Mouse (Mus musculus) G1E-ER4 (cell line): ENCODE measurements around the gene Gpr107. TPM values are rescaled to one million over a fixed set of nuclear protein-coding genes. Genes with fewer than 3 reads are reported as not detected.
A peak's percentile ranks its signal among the peaks of the same experiment; 100 is the strongest.

ENCODE experiments used
- GATA1 ChIP-seq: IDR thresholded peaks from one replicate; pipeline ENCODE4 v1.8.0; 2012; ENCODE audit warnings: low read length, inconsistent platforms
- polyA plus RNA-seq: library from polyadenylated mRNA; stranded (reverse); fragments of >175 nt; gene quantifications from 2 replicates; pipeline ENCODE4 v1.2.3, GENCODE M21; 2012

The Gpr107 gene
- polyA plus RNA-seq, 1 experiment, result 8.7 TPM

DNA sequence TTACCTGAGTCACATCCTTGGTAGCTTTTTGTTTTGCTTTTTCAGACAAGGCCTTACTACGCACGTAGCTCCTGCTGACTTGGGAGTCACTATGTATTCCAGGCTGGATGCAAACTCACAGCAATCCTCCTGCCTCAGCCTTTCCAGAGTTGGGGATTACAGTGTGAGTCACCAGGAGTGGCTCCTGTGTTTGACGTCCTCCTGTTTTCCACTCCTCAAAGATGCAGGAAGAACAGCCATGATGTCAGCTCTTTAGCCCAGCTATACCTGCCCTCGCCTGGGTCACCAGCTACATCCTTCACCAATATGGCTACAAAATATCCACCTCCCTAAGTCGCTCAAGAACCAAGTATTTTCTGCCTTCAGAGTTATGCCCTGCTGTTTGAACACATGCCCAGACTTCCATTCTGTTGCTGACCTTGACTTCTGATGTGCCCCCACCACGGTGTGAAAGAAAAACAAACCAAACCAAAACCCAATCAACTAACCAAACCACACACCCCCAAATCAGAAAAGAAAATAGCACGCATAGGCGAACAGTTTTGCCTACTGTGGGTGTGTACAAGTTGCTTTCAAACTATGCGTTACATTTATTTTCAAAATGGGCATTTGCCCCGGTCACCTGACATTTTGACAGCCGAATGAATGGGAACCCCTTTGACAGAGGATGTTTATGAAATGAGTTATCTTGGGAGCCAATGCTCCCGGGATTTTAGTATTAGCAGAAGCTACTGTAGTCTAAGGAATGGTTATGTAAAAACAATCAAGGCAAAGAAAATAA is 11.9 kb upstream of the Gpr107 start:
- TF ChIP-seq GATA1, result no peak

DNA sequence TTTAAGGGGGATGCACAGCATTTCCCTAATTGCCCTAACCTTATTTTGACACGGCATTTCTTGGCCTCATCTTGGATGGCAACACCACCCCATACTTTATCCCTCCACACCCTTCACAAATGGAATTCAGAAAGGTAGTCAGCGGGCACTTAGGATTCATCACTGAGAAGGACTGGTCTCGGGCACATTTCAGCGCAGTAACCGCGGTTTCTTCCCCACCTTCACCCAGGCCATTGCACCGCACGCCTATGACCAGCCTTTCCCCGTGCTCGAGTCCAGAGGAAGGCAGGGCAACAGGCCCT is 11.4 kb upstream of the Gpr107 start:
- no peak for TF ChIP-seq GATA1

DNA sequence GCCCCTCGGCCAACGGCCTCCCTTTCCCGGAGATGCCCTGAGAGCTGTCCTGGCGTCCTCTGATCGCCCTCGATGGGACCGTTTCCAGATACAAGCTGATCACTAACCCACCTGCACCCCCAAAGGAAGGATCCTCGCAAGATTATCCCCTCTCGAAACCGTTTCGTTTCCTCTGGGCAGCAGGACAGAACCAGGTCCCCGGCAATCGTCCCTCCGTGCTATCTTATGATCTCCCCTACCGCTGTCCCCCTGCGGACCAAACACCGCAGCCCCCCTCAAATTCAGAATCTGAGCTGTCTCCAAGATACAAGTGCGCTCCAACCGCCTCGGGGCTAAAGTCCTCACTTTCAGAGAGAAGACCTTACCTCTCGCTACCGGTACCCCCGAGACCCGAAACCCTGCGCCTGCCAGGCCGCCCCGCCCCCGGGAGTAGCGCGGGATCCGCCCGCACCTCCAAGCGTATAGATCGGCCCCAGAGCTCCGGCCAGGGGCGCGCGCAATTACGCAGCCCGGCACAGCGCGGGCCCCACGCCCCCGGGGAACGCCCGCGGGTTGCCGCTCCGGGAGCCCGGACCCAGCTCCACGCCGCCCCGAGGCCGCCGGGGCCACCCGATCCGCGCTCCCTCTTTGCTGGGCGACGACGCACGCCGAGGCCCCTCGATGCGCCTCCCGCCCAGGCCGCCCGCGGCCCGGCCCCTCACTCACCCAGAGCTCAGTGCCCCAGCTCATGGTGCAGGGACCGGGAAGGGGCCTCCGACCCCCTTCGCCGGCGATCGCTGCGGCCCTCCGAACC is 10.8 kb upstream of the Gpr107 start:
- TF ChIP-seq GATA1, result no peak

DNA sequence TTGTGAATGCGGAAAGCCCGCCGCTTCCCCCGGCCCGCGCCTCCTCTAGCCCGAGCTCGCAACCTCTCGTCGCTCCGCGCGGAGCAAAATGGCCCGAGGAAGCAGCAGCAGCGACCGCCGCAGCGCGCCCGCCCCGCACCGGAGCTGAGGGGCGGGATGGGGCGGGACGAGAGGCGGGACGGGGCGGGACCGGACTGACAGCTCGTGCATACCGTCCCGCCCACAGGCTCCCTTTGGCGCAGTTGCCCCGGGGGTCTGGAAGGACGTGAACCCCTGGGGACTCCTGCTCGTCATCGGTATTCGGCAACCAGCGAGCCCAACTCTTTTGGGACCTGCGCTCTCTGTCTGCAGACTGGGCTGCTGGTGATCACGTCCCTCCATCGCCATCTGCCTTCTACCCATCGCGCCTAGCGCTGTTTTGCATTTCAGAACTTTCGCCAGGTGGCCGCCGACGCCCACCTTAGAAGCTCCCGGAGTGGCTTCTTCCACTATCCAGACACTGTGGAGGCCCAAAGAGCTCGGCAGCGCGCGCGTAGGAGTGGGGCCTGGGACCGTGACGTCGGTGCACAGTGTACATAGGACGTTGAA is 10.2 kb upstream of the Gpr107 start, which contains the start of gene Fnbp1:
Fnbp1 (minus strand) TSS at position 142 of the 588 bp plus-strand sequence.
- no peak for TF ChIP-seq GATA1

DNA sequence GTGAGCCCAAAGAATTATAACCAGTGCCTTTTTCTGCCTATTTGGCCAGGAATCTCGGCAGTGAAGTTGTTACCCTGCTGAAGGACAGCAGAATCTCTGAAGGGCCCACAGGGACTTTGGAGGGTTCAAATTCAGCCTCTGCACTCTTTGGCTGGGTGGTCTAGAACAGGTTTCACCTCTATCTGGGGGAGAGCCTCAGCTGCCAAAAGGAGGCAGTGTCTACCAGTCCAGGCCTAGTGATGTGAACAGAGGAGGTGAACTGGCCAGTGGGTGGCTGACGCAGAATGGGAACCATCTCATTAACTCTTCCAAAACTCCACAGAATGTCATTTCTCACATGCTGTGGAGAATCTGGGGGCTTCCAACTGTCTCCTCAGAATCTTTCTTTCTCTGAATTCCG is 9.6 kb upstream of the Gpr107 start:
- TF ChIP-seq GATA1, result no peak

DNA sequence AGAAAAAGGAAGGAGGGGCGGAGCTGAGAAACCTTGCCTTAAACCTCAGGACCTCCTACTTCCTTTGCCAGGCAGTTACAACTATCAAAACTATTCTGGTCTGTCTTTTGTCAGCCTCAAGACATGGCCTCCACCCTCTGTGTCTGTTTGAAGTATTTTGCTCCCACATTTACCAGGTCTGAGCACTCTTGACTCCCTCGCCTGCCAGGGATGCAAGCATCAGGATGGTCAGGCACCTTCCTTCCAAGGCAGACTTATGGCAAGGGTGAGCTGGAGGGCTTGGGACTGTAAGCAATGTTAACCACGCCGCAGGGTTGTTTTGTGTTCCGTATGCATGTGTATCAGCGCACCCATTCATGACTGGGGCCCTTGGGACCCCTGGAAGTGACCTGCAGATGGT is 8.8 kb upstream of the Gpr107 start:
- no peak for TF ChIP-seq GATA1

DNA sequence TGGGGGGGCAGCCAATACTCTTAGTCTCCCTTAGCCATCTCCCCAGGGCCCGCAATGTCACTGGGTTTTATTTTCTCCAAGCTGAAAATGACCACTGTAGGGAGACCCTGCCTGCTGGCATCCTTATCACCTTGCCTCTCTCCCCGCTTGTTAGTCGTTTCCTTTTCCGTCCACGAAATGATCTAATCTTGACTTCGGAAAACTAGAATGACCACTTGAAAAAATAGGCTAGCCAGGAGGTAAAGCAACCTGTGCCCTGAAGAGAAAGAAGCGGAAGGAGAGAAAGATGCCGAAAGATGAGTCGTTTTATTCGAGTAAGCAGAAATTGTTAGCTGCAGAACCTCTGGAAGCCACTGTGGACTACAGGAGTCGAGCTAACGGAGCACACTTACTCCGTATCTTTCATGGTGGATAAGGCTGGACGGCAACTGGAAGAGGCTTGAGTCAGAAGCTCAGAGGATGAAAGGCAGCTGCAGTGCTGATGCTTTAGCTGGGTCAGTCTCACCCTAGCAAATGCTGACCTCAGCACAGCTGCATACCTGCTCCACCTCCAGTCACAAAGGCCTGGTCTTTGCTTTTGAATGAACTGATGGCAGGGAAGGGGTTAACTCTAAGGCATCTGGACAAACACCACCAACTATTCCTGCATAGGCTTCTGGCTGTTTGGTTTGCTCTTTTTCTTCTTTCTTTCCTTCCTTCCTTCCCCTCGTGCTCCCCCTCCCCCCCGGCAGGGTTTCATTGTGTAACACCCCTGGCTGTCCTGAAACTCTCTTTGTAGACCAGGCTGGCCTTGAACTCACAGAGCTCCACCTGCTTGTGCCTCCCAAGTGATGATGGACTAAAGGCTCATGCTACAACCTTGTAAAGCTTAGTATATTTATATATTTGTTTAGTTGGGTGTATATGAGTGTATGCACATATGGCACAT is 8.1 kb upstream of the Gpr107 start:
- TF ChIP-seq GATA1, result no peak

DNA sequence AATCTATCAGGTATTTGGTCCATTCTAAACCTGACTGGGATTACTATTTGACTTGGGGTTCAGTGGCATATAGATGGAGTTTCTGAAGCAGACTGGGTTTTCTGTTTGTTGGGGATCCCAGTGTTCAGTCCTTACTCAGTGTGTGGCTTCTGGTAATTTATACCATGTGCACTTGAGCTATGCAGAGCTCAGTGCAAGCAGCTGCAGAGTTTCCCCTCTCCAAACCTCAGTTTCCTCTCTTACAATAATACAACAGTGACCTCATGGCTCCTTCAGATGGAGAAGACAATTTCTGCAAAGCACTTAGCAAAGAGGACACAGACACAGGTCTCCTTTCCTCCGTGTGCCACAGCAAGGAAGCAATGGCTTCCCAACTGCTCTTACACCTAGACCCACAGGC is 7.2 kb upstream of the Gpr107 start:
- TF ChIP-seq GATA1, result no peak

DNA sequence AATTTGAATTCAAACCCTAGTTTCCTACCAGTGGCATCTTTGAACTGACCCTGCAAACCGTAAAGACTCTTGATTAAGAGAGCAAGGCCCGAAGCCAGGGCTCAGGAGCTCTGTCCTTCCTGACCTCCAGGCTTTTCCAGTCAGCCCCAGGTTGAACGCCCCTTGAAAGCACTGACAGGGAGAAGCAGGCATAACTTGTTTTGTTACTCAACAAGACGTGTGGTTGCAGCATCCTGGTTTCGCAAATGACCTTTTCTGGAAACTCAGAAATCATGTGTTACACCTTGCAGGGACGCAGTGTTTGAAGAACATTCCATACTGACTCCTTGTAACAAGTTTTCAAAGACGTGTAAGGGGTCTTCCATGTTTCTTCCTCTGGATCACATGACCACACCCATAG is 5.1 kb upstream of the Gpr107 start:
- no peak for TF ChIP-seq GATA1

DNA sequence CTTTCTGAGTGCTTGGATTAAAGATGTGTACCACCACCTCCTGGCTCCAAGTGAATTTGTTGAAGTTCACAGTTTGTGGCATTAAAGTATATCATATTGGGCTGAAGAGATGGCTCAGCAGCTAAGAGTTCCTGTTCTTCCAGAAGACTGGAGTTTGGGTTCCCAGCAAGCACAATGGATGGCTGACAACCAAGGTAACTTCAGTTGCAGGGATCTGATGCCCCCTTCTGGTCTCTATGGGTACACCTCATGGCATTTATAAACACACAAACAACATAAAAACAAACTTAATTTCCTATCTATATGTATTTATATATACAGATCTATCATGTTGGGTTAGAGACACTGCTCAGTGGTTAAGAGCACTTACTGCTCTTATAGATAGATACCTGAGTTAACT is 1.4 kb upstream of the Gpr107 start:
- no peak for TF ChIP-seq GATA1

DNA sequence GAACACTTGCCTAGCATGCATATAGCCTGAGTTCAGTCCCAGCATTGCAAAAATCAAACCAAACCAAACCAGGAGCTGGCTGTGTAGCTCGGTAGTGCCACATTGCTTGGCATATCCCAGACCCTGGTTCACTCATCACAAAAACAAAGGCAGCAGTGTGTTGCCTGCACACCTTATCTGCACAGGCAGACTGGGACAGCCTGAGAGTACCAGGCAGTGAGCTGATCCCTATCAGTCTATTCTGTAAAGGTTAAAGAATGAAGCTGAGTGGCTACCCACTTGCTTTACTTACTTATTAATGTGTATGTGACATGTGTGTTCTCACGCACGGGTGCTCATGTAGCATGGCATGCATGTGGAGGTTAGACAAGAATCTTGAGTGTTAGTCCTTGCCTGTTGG is 4.7 kb downstream of the Gpr107 start:
- peak; percentile 57 for TF ChIP-seq GATA1

DNA sequence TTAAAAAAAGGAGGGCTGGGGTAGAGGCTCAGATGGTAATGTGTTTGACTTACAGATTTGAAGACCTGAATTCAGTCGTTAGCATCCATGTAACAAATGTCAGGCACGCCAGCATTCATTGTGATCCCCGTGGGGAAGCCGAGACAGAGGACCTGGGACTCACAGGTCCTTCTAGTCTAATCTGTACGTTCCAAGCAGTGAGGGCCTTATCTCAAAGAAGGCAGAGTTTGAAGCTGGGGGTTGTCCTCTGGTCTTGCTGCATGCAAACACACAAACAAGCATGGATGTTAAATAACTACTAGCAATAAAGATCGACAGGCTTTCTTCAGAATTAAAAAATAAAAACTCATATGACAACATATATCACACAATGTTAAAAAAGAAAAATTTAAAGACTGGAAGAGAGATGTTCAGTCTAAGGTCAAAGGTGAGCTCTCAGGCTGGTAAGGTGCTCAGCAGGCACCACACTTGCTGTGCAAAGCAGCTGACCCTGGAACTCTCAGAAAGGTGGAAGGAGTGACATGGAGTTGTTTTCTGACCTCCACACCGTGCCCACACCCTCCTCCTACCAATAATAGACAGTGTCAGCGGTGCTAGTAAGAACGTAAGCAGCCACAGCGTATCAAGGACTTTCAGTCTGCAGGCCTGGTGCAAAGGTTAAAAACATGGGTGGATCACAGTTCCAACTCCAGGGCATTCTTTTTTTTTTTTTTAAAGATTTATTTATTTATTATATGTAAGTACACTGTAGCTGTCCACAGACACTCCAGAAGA is 8.2 kb downstream of the Gpr107 start:
- TF ChIP-seq GATA1, result no peak

DNA sequence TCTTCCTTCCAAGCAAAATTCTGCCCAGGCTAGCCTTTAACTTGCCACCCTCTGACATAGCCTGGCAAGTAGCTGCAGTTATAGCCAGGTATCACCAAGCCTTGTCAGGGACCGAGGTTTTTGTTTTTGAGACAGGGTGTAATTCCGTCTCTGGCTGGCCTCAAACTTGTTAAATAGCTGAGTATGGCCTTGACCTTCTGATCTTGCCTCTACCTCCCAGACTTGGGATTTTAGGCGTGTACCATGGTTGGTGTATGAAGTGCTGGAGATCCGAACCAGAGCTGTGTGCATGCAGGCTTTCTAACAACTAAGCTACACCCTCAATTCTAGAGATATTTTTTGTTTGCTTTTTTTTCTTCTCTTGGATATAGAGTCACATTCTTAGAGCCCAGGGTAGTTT is 9.5 kb downstream of the Gpr107 start:
- TF ChIP-seq GATA1, result no peak

DNA sequence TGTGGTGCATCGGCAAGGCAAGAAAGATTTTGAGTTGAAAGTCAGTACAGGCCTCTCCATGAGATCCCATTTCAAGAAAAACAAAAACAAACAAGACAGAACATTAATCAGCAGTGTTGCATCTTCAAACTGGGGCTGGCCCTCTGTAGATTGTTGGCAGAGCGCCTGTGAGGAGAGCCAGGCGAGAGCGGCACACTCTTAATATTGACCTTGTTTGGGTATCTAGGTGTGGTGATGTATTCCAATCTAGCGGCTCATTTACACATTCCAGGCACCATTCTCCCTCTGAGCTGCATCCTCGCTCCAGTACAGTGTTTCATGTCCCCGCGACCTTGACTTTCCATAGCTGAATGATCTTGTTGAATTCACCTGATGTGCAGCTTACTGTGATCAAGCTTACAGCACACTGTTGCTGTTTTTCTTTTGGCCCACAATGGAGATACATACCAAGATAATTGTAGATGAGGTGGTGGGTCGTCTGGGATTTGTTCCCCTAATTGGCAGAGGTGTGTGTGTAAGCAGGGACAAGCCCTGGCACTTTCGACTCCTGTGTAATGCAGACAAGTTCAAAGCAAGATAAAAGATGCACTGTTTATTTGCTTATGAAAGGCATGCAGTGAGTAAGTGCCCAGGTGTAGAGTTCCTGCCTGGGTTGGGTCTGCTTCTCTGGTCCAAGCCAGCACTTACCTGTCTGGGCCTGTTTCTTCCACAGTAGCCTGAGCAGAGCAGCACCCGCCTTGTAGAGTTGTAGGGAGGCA is 11.4 kb downstream of the Gpr107 start:
- TF ChIP-seq GATA1, result no peak
